Mouse (Mus musculus): Measurements from ENCODE around the gene Pilrb2. TPM values are rescaled to one million over a fixed set of nuclear protein-coding genes. Genes with fewer than 3 reads are reported as not detected.
"Not testable (repeated sequence)": the region's sequence is repeated elsewhere in the genome, so short reads cannot be mapped to it uniquely, and the experiment has no call there.

Gene Pilrb2
- 53.2 and 56.9 TPM in 2 replicates for total RNA-seq (2015; ENCODE audit: low replicate concordance)
- 4.0 and 17.1 TPM in 2 replicates for total RNA-seq (2017; ENCODE audit: low replicate concordance)

- not testable (repeated sequence) for ATAC-seq (replicated peaks; ENCODE audit: low FRiP score, poor library complexity, severe bottlenecking)
Observed at GRCm38 (mm10) chr5:137871644-137872380, at the start of gene Pilrb2. Gene Pilrb2, minus strand, starts transcription at chr5:137871815.

DNA sequence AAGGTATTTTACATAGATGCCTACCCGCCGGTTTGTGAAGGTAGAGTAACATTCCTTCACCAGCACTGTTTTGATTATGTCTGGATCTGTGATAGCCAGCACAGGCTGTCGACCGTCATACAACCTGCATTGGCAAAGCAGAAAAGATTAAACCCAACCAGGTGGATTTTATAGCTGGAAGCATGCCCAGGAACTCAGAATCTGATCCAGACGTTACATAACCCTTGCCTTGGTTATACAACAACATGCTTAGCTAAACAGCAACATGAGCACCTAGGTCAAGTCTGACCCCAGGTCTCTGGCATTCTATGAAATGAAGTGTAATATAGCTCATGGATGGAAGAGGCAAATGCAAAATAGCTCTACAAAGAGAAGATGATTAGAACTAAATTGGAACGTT is 43.9 kb upstream of the Pilrb2 start:
- ATAC-seq (replicated peaks; ENCODE audit: low FRiP score, poor library complexity, severe bottlenecking) = no peak

DNA sequence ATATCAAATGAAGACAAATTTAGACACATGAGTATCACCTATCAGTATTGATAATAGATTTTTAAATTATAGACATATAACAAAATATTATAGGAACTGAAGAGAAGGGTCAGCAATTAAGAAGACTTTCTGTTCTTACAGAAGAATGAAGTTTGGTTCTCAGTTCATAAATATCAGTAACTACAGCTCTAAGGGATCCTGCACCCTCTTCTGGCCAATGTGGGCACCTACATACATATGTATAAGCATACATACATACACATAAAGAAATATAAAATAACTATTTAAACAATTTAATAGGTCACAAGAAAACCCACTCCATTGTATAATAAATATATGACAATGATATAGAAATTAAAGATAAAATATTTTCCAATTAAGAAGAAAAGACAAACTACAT is 42.9 kb upstream of the Pilrb2 start:
- ATAC-seq (replicated peaks; ENCODE audit: low FRiP score, poor library complexity, severe bottlenecking) = no peak

DNA sequence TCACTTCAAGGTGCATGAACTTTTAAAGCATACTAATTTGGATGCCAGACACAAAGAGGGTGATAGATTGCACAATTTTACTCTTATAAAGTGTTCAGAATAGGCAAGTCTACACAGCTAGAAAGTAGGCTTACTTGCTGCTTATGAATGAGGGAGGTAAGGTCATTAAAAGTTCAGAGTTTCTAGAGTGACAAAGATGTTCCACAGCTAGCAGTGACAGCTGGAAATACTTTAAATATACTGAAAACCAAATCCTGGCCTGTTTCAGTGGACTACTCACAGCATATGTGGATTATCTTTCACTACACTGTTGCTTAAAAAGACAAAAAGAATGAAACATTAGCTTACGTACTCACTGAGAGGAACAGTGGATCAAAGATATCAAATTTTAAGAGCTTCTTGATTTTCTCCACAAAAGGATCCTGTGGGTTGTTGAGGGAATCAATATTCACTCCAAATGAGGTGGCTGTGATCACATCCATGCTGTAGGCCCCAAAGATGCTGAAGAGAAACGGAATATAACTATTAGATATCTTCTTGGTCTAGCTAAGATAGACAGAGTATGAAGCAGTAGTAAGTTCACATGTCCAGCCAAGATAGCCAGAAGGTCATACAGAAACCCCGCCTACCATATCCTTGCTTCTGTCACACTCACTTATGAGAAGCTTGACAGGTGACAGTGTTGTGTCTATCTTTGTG is 38.1 kb upstream of the Pilrb2 start:
- ATAC-seq (replicated peaks; ENCODE audit: low FRiP score, poor library complexity, severe bottlenecking) = no peak

DNA sequence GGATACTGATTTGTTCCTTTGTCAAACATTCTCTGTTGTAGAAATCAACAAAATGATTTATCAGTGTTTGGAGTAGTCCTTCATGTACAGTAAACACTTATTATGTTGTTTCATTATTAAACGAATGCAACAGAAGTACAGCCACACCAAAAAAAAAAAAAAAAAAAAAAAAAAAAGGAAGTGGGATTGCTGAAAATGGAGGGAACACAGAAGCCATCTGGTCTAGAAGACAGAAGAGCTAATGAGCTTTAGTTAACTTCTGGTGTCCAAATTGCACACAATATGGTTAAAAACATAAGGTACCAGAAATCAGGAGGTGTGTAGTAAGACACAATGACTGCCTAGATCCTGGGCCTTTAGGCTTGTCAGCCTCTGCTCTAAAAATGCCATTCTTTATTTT is 26.2 kb upstream of the Pilrb2 start:
- ATAC-seq (replicated peaks; ENCODE audit: low FRiP score, poor library complexity, severe bottlenecking) = no peak

GRCm38 (mm10) chr5:137892954-137893353 is 21.3 kb upstream of the Pilrb2 start:
- no peak for ATAC-seq (replicated peaks; ENCODE audit: low FRiP score, poor library complexity, severe bottlenecking)

DNA sequence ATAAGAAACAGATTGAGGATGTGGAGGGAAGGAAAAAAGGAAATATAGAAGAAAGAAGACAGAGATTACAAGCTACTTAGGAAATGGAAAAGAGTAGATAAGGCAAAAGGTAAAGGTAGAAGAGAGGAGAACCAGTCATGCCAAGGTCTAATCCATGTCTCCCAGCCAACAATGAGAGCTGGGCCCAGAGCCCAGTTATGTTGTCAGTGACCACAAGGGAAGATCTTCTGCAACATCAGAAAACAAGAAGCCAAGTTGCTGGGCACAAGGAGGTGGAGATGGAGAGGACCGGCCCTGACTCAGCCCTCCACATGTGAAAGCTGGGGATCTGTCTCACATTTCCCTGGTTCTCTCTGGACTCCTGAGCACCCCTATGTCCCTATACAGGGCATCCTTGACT is 16.1 kb upstream of the Pilrb2 start:
- ATAC-seq (replicated peaks; ENCODE audit: low FRiP score, poor library complexity, severe bottlenecking) = no peak

GRCm38 (mm10) chr5:137885894-137886293 is 14.3 kb upstream of the Pilrb2 start:
- ATAC-seq (replicated peaks; ENCODE audit: low FRiP score, poor library complexity, severe bottlenecking) = no peak

- ATAC-seq (replicated peaks; ENCODE audit: low FRiP score, poor library complexity, severe bottlenecking) = no peak
Observed at GRCm38 (mm10) chr5:137883345-137883744, 11.7 kb upstream of the Pilrb2 start.

DNA sequence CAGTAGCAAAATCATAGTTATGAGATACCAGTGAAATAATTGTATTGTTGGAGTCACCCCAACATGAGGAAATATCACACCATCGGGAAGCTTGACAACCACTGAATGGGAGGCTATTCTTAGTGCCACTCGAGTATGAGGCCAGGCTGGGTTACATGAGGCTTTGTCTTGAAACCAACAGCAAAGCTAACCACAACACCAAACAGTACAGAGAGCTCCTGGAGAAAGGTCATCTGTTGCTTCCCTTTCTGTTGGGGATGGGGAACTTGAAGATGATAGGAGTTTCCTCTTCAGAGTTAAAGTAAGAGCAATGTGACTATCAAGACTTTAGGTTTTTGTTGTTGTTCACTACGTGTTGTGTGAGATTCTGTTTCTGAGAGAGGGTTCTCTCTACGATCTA is 11.3 kb upstream of the Pilrb2 start:
- ATAC-seq (replicated peaks; ENCODE audit: low FRiP score, poor library complexity, severe bottlenecking) = no peak

GRCm38 (mm10) chr5:137877860-137878259 is 6.2 kb upstream of the Pilrb2 start:
- ATAC-seq (replicated peaks; ENCODE audit: low FRiP score, poor library complexity, severe bottlenecking) = no peak

GRCm38 (mm10) chr5:137875054-137875453 is 3.4 kb upstream of the Pilrb2 start:
- no peak for ATAC-seq (replicated peaks; ENCODE audit: low FRiP score, poor library complexity, severe bottlenecking)

GRCm38 (mm10) chr5:137872381-137872702 is 727 bp upstream of the Pilrb2 start:
- ATAC-seq (replicated peaks; ENCODE audit: low FRiP score, poor library complexity, severe bottlenecking) = not testable (repeated sequence)

DNA sequence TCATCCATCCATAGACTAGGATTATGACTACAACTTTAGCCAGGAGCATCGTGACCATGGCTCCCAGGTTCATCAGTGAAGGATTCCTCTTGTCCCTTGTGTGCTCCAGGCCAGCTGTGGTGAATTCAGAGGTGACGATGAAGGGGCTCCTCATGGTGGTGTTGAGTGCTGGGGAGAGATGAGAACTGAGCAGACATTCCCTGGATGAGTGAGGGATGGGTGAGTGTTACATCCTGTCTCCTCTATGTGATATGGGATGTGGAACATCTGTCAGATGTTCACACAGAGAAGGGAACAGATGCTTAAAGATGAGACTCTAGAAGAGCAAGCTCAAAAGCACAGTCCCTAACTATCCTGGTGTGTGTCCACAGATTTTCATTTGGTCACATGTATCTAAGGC is 3.0 kb downstream of the Pilrb2 start:
- not testable (repeated sequence) for ATAC-seq (replicated peaks; ENCODE audit: low FRiP score, poor library complexity, severe bottlenecking)

GRCm38 (mm10) chr5:137864008-137864407 is 7.6 kb downstream of the Pilrb2 start:
- ATAC-seq (replicated peaks; ENCODE audit: low FRiP score, poor library complexity, severe bottlenecking) = not testable (repeated sequence)

- ATAC-seq (replicated peaks; ENCODE audit: low FRiP score, poor library complexity, severe bottlenecking) = not testable (repeated sequence)
Observed at GRCm38 (mm10) chr5:137857960-137858710, 13.5 kb downstream of the Pilrb2 start, which contains the start of gene Pilrb1. Gene Pilrb1, minus strand, starts transcription at chr5:137858106.

GRCm38 (mm10) chr5:137856870-137857269 is 14.7 kb downstream of the Pilrb2 start:
- ATAC-seq (replicated peaks; ENCODE audit: low FRiP score, poor library complexity, severe bottlenecking) = not testable (repeated sequence)

- not testable (repeated sequence) for ATAC-seq (replicated peaks; ENCODE audit: low FRiP score, poor library complexity, severe bottlenecking)
Observed at GRCm38 (mm10) chr5:137854907-137855306, 16.7 kb downstream of the Pilrb2 start.

GRCm38 (mm10) chr5:137850313-137850712 is 21.3 kb downstream of the Pilrb2 start:
- ATAC-seq (replicated peaks; ENCODE audit: low FRiP score, poor library complexity, severe bottlenecking) = not testable (repeated sequence)

GRCm38 (mm10) chr5:137837110-137837509 is 34.5 kb downstream of the Pilrb2 start:
- ATAC-seq (replicated peaks; ENCODE audit: low FRiP score, poor library complexity, severe bottlenecking) = not testable (repeated sequence)

All from erythroid progenitor cell, adult 5-6 weeks (primary cell).